Mouse (Mus musculus) left cerebral cortex, postnatal 36 days (tissue): Measurements from ENCODE around the gene Ralbp1. TPM values are rescaled to one million over a fixed set of nuclear protein-coding genes. Genes with fewer than 3 reads are reported as not detected.
A peak's percentile ranks its signal among the peaks of the same experiment; 100 is the strongest.

Experiments
- DNase-seq, 2 experiments: peaks; one replicate each; pipeline ENCODE4 v3.0.0; 2021 to 2022; ENCODE audit warnings: low spot score in 2 of 2, mixed read lengths in 1 of 2
- intact Hi-C: fragments of 180-260 bp; cut with DNase I; formaldehyde crosslinking; loops from one replicate; pipeline ENCODE4 v1.15.1; 2025
- total RNA-seq, 2 experiments: library from RNA; stranded (reverse); gene quantifications; 2 replicates each; pipeline ENCODE4 v1.2.3; 2021

Gene Ralbp1
- total RNA-seq, 2 experiments from 2014 or later: 62.1 to 64.0 TPM

DNA sequence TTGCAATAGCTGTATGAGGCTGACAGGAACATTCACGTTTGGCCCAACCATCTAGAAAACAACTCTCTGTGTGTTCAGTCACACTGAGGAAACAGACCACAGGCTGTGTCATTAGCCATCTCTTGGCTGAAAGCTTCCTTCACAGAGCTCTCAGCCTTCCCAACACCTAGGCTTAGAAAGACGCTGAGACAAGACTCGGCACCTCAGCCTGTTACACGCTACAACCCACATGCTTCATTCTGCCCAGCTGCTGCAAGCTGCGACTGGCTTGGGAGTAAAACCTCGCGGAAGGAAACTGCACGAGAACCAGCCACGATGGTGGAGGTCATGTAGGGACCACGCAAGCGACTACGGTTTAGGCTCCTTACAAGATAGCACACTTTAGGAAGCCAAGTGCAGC is 21.8 kb downstream of the Ralbp1 start:
- DNase-seq: no peak
- intact Hi-C loops: loop anchor here (5.0 kb wide), 1 partner anchor 243 kb away; no protein-coding TSS in a partner anchor

DNA sequence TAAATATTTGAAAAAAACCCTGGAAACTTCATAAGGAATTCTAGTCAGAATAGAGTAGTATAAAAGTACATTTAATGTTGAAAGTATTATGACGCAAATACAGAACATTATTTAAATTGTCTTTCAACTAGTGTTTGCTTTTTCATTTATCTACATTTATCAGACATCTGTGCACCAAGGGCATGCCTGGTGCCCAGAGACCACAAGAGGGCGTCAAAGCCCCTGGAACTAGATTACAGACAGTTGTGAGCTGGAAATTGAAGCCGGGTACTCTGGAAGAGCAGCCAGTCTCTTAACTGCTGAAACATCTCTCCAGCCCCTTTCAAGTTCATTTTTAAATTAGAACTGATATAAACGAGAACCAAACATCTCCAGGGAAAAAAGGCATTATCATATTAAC is 23.0 kb downstream of the Ralbp1 start:
- no peak for DNase-seq

DNA sequence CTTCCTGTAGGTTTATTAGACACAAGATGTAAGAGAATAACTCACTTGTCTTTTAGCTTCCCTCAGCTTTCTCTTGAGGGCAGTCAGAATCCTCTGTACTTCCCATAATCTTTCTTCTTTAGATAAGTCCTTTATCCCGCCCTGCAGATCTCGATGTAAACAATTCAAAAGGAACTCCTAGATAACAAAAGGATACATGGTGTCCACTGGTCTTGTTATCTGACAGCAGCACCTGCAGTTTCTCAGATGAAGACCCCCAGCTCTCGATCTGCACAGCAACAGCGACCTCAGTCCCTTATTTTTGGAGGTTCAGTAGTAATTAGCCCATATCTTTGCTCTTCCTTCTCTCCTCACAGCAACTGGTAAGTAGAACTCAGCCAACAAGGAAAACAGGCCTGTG is 28.0 kb downstream of the Ralbp1 start:
- intact Hi-C loops: no loop called here
- no peak for DNase-seq

More for the DNA sequence above, 23.0 kb downstream of the Ralbp1 start:
- intact Hi-C loops: loop anchor here (5.0 kb wide), 1 partner anchor 245 kb away; no protein-coding TSS in a partner anchor

DNA sequence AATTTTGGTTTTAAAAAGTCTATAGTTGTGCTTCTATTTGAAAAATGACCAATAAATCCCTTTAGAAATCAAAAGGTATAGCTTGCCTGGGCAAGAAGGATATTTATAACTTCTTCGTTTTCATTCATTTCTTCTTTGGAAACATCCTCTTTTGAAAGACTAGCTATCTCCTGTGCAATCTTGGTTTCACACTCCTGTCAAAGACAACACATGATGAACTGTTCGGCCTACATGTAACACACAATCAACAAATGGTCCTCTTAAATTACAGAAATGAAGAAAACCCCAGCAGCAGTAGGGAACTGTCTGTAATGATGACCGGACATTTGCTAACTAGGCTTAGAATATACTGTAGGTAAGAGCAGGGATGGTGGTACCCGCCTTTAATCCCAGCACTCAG is 31.6 kb downstream of the Ralbp1 start:
- no peak for DNase-seq
- intact Hi-C loops: no loop called here

DNA sequence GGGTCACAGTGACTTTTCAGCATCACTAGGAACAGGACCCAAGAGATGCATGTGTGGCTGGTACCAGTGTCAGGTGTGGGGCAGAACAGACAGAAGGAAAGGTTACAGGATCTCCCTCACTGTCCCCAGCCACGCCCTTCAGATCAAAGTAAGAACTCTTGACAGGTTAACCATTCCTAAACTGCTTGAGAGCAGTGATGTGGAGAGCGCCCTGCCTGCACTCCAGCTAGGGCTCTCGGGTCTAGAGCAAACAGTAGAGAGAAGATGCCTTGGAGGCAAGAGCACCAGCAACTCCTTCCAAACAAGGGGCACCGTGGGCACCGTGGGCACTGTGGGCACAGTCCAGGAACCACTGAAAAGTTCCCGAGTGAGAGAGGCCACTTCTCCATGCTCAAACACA is 32.3 kb downstream of the Ralbp1 start:
- no peak for DNase-seq
- intact Hi-C loops: no loop called here

DNA sequence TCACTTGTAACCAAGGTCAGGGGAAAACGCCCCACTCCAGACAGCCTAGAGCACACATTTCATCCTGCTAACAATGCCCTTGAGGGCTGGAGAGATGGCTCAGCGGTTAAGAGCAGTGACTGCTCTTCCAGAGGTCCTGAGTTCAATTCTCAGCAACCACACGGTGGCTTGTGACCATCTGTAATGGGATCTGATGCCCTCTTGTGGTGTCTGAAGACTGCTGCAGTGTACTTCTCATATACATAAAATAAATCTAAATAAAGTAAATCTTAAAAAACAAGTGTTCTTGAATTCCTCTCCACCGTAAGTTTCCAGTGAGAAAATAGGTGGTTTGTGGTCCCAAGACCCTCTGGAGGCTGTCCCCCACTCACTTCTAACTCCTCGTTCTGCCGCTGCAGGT is 33.8 kb downstream of the Ralbp1 start:
- intact Hi-C loops: no loop called here
- DNase-seq: no peak

DNA sequence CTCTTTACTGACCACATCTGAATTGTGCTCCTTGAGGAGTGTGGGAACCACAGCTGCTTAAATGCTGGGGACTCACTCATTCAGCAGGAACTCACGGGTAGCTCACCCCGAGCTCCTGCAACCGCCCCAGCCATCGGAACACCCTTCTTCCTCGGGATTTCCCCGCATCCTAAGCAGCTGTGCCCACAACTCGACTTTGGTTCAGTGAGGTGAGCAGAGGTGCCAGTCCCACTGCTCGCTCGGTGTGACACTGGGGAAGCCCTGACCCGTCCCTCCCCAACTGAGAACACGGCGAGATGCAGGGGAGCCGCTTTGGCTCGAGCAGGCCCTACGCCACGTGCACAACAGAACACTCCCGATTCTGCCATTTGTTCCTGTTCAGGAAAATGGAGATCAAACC is 35.1 kb downstream of the Ralbp1 start:
- intact Hi-C loops: no loop called here
- DNase-seq: no peak

DNA sequence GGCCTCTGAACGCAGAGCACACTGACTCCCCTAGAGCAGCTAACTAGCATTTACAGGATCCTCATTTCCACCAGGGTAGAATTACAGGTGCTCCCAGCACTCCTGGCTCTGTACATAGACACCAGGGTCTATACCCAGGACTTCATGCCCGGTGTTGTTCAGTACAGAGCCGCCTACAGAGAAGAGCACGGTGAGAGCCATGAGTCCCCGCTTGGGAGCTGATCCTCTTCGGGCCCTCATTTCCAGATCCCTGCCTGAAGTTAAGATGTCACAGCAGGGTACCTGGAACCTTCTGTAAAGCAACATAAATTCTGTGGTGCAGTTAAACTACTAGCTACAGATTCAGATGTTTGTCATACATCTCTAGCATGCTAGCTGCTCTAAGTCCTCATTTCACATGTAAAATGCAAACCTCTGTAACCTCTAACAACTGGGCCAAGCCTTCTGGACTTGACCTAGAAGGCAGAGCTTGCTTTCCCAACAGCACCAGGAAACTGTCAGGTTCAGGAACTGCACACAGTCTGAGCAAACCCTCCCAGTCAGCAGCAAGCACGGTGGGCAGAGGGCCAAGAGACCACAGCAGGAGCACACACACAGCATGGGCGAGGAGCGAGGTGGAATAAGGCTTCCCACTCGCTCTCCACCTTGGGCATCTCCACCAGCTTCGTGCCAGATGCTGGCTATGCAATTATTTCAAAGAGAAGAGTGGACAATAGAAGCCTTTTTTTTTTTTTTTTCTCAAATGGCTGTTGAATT is 37.7 kb downstream of the Ralbp1 start:
- intact Hi-C loops: no loop called here
- no peak for DNase-seq

DNA sequence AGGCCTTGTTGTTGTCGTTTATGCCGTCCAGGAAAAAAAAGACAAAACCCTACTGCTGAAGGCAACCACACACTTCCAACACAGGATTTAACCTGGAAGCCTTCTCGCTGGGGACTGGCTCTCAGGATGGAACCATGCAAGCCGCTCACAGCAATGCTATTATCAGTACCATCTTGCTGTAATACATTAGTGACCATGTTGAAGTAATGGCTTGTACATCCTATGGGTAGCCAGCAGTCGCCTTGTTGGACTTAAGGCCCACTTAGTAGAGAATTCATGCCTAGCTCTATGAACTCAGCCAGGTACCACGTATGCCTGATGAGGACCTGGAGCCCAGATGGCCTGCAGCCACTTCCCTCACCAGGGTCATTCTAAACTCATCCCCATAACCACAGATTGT is 40.2 kb downstream of the Ralbp1 start:
- DNase-seq: no peak
- intact Hi-C loops: no loop called here

DNA sequence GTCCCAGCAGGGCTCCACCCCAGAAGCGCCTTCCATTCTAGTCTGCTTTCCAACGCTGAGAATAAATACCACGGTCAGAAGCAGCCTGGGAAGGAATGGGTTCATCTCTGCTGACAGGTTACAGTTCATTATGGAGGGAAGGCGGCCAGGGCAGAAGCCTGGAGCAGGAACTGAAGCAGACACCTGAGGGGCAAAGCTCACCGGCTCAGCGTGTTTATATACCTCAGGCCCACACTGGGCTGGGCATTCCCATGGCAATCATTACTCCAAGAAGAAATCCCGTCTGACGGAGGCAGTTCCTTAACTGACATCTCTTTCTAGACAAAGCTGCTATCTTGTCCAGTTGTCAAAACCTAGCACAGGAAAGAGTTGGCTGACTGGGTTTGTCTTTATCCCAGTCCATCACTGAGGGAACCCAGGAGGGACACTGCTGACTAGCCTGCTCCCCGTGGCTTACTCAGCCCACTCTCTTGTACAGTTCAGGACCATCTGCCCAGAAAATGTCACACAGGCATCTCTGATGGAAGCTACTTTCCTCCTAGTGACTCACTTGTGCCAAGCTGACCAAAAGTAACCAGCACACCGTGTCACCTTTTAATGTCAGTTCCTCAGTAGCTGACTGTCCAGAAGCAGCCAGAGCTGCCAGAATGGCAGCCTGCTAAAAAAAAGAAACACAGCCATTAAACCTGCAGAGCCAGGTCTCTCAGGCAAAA is 42.8 kb downstream of the Ralbp1 start:
- intact Hi-C loops: no loop called here

DNA sequence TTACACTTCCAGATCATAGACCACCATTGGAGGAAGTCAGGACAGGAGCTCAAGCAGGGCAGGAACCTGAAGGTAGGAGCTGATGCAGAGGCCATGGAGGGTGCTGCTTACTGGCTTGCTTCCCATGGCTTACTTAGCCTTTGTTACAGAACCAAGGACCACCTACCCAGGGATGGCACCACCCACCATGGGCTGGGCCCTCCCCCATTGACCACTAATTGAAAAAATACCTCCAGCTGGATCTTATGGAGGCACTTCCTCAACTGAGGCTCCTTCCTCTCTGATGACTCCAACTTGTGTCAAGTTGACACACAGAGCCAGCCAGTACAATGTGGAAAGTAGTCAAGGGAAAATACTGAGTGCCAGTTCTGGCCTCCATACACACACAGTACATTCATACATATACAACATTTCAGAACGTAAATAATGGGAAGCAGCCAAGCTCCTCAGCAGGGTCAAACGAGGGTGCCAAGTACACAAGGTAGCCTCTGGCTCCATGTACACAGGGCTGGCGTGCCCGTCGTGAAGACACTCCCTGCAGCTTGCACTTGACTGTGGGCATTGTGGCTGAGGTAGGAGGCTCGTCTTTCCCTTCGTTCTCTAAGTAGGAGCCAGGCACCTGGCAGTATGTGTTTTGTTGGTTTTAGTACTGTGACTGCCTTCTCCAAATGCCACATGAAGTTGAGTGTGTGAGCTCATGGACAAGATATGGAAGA is 45.9 kb downstream of the Ralbp1 start:
- DNase-seq: no peak
- intact Hi-C loops: no loop called here

More for the DNA sequence above, 42.8 kb downstream of the Ralbp1 start:
- no peak for DNase-seq

DNA sequence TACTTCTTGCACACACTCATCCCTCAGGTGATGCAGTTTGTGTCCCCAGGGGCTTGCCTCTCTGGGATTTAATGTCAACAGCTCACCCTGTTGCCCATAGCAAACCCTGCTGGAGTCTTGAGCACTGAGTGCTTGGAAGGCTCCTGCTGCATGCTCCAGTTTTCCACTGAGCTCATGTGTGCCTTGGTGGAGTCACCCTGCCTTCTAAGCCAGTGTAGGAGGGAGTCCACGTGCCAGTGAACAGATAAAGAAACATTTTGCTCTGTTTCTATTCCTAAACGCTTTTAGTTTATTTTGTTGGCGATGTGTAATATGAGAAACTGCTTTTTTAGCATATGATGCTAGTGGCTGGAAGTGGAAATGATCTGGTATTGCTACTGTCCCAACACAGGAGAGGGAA is 48.9 kb downstream of the Ralbp1 start:
- DNase-seq: peak; percentile 58 to 61
- intact Hi-C loops: no loop called here

DNA sequence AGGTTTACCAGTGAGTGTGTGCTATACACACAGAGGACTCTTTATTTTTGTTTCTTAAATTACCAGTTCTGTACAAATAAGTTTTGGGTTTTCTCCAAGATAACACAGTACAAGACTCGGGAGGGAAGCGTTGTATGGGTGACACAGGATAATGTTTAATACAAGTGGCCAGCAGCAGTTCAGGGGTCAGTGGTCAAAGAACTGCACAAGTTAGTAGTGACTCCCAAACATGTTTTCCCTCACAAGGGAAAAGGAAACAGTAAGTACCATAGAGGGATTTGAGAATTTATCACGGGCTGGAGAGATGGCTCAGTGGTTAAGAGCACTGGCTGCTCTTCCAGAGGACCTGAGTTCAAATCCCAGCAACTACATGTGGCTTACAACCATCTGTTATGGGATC is 51.7 kb downstream of the Ralbp1 start:
- intact Hi-C loops: no loop called here
- no peak for DNase-seq

DNA sequence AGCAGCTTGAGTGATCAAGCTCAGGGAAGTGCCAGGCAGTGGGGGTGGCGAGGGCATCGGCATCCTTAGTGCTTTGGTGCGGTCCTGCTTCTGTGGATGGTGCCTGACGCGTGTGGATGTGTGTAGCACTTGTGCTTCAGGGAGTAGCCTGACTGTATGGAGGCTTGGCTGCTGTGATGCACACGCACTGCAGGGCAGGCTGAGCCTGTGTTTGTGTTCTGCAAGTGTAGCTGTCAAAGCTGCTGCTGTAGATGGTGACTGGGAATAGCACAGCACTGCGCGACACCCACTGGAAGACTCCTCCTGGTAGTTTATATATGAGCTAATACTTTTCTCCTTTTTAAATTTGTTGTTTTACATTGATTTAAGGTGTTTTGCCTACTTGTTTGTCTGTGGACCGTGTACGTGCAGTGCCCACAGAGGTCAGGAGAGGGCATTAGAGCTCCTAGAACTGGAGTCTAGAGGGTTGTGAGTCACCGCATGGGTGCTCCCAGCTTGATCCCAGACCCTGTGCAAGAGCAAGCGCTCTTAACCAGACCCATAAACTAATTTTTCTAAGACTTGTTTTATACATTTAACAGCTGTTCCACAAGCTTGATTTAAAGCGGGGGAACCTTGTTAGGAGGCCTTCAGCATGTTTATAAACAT is 55.3 kb downstream of the Ralbp1 start:
- DNase-seq: no peak
- intact Hi-C loops: no loop called here

DNA sequence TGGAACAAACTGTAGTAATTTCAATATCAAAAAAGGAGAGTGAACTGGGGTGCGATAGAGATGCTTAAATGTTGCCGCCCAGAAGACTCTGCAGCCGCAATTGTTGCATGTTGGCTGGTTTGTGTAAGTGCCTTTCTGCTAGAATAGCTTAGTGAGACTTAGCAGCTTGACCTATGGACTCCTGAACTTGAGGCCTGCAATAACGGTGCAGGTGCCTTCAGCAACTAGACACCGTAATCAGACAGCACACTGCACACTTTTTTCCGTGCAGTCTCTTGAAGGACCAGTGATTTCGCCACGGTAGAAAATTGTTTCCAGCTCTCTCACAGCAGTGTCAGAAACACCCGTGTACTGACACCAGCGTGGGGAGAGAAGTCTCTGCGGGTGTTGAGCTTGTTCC is 56.6 kb downstream of the Ralbp1 start:
- intact Hi-C loops: no loop called here

DNA sequence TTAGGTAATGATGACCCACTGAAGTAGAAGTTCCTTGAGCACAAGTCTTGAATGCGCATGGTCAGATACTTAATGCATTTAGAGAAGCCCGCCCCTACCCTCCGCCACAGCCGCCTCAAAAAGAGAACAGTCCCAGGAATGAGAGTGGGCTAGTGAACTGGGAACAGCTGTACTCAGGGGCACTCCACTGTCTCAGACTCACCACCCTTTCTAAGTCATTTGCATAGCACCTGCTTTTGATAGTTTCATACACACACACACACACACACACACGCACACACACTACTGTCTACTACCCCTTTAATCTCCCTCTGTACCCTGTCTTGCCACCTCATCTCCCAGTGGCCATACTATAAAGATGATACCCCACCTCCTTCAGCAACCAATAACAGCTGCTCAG is 57.7 kb downstream of the Ralbp1 start:
- DNase-seq: no peak
- intact Hi-C loops: no loop called here

More for the DNA sequence above, 56.6 kb downstream of the Ralbp1 start:
- DNase-seq: no peak

DNA sequence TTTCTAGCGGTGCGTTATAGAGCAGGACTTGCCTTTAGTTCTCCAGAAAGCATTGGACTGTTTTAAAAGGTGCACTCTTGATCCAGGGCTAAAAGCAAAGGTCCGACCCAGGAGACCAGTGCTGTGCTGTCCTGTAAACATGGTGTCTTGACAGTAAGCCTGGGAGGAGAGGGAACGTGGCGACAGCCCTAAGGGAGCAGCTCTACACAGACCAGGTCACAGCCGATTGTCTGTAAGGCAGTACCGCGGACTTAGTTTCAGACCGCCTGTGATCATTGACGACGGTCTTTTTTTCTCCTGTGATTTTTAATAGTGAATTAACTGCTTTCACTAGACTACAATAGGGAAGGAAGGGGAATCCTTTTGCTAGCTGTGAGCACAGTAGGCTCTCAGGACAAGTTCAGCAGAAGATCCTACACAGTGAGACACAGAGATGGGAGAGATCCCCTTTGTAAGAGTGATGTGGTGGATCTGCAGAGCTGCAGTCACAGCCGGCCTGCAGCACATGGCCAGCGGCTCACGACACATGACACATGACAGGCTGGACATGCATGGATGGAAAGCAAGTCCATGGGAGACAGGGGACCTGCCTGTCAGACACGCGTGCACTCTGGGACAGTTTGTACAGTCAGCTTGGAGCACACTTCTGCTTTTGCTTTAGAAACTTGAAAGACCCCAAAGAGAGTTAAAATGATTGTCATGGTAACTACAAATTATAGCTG is 58.3 kb downstream of the Ralbp1 start:
- intact Hi-C loops: no loop called here
- no peak for DNase-seq

DNA sequence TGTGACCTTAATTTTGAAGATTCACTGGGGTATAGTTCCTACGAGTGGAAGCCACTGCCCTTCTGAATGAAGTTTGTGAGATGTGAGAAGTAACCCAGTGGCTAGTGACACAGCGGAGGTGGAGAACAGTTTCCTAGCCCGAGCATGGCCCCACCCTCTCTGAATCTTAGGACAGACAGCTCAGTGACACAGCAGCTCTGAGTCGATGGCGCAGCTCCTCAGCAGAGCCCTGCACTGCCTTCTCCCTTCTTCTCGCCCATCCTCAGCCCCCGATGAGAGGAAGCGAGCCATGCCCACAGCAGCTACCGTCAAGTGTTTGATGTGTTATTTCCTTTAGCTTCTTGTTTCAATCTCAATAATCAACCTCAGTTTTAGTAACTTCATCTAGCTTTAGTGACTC is 59.3 kb downstream of the Ralbp1 start:
- DNase-seq: no peak
- intact Hi-C loops: no loop called here

DNA sequence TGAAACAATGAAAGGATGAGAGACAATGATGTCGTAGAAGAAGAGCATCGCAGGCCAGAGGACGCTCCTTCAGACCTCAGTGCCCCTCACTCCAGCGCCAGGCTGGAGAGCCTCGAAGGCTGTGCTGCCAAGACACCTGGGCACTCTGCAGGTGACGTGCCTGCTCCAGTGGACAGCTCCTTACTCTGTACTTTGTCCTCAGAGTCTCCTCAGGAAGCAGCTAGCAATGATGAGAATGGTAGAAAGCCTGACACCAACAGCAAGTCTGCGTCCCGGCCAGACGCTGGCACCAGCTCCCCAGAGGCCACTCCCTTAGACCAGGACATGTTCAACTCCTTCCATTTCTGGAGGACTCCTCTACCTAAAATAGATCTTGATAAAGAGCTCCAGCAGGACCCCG is 61.4 kb downstream of the Ralbp1 start:
- intact Hi-C loops: no loop called here

DNA sequence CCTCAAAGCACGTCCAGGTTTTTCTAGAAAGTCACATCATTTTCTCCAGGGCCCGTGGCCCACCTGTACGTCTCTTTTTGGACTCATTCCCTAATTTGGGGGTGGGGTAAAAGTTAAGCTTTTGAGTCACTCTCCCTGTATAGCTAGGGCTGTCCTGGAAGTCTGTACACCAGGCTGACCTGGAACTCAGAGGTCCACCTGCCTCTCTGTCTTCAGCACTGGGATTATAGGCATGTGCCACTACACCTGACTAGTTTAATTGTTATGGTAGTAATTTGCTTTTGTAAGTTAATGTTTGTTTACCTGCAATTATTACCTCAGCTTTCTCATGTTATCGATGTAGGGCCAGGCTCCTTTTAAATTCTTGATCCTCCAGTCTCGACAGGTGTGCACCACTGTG is 63.2 kb downstream of the Ralbp1 start:
- intact Hi-C loops: no loop called here
- no peak for DNase-seq

More for the DNA sequence above, 61.4 kb downstream of the Ralbp1 start:
- no peak for DNase-seq
